Mouse (Mus musculus) C2C12 (cell line): ENCODE results near the gene 4930512M02Rik. TPM values are rescaled to one million over a fixed set of nuclear protein-coding genes. Genes with fewer than 3 reads are reported as not detected.

Experiments used
- H3K27me3 ChIP-seq: one replicate; pipeline ENCODE4 v1.6.1; 2011; ENCODE audit not compliant: control insufficient read depth, insufficient read depth, insufficient read length
- H3K36me3 ChIP-seq: one replicate; pipeline ENCODE4 v1.6.1; 2011; ENCODE audit not compliant: control insufficient read depth, insufficient read depth
- H3K4me3 ChIP-seq: one replicate; pipeline ENCODE4 v1.5.1; 2011; ENCODE audit warnings: mild to moderate bottlenecking, control low read depth; ENCODE audit not compliant: poor library complexity, insufficient read depth, severe bottlenecking
- H3K79me2 ChIP-seq: one replicate; pipeline ENCODE4 v1.6.1; 2011; ENCODE audit not compliant: control insufficient read depth, insufficient read depth
- H3K79me3 ChIP-seq: one replicate; pipeline ENCODE4 v1.6.1; 2011; ENCODE audit warnings: low read depth, control low read depth
- H3ac ChIP-seq: one replicate; pipeline ENCODE3; 2011; ENCODE audit warnings: low read depth; ENCODE audit not compliant: control insufficient read depth, insufficient read length
- CEBPB ChIP-seq: IDR thresholded peaks from one replicate; pipeline ENCODE4 v1.6.1; 2011; ENCODE audit warnings: low read depth, mild to moderate bottlenecking, control low read depth, moderate library complexity
- CTCF ChIP-seq: IDR thresholded peaks from one replicate; pipeline ENCODE4 v1.5.1; 2011; ENCODE audit not compliant: control insufficient read depth, insufficient read depth, insufficient read length
- FOSL1 ChIP-seq: IDR thresholded peaks from one replicate; pipeline ENCODE4 v1.8.0; 2011; ENCODE audit warnings: mild to moderate bottlenecking, low read length; ENCODE audit not compliant: poor library complexity, insufficient read depth, severe bottlenecking
- MAX ChIP-seq: IDR thresholded peaks from one replicate; pipeline ENCODE4 v1.6.1; 2011; ENCODE audit warnings: mild to moderate bottlenecking, control low read depth
- MYOD1 ChIP-seq: IDR thresholded peaks from one replicate; pipeline ENCODE4 v1.6.1; 2011; ENCODE audit warnings: low read depth; ENCODE audit not compliant: control insufficient read depth, insufficient read length
- MYOG ChIP-seq: IDR thresholded peaks from one replicate; pipeline ENCODE4 v1.6.1; 2011; ENCODE audit not compliant: control insufficient read depth, insufficient read length; ENCODE audit errors: extremely low read depth
- USF1 ChIP-seq: IDR thresholded peaks from one replicate; pipeline ENCODE4 v1.6.1; 2011; ENCODE audit warnings: low read depth, mild to moderate bottlenecking, control low read depth, moderate library complexity
- polyA plus RNA-seq: library from polyadenylated mRNA; unstranded; fragments of >200 nt; fragmentation: generic; extraction: Trizol; gene quantifications from one replicate; pipeline ENCODE4 v1.2.1, GENCODE M21; 2012; ENCODE audit warnings: missing spikeins

4930512M02Rik gene
- polyA plus RNA-seq, 1 experiment: not detected

GRCm38 (mm10) chr11:11570747-11571146 lies 56.9 kb downstream of the 4930512M02Rik start:
- H3K79me2 ChIP-seq: no peaks in the 10 kb centered on the region
- H3K27me3 ChIP-seq: no peaks in the 10 kb centered on the region
- no peaks in the 10 kb centered on the region for H3K79me3 ChIP-seq
- no peak overlapping the region for H3K4me3 ChIP-seq
- H3K36me3 ChIP-seq: no peaks in the 10 kb centered on the region
- TF ChIP-seq CTCF (no peak), MYOG (no peak), MYOD1 (no peak), CEBPB (no peak), FOSL1 (no peak), MAX (no peak), USF1 (no peak)
- no peak overlapping the region for H3ac ChIP-seq

- Histone ChIP-seq H3K79me3 (no peaks in the 10 kb centered on the region), H3ac (no peak overlapping the region), H3K27me3 (no peaks in the 10 kb centered on the region), H3K79me2 (no peaks in the 10 kb centered on the region), H3K4me3 (no peak overlapping the region), H3K36me3 (no peaks in the 10 kb centered on the region)
- no peak for TF ChIP-seq CTCF
- no peak for TF ChIP-seq USF1
- TF ChIP-seq CEBPB: no peak
- no peak for TF ChIP-seq MYOD1
- TF ChIP-seq FOSL1: no peak
- TF ChIP-seq MAX: no peak
- TF ChIP-seq MYOG: no peak
These were observed 58.0 kb downstream of the 4930512M02Rik start for GRCm38 (mm10) chr11:11569466-11570132.

GRCm38 (mm10) chr11:11568033-11568432 lies 59.6 kb downstream of the 4930512M02Rik start:
- Histone ChIP-seq H3ac (no peak overlapping the region), H3K27me3 (no peaks in the 10 kb centered on the region), H3K79me3 (no peaks in the 10 kb centered on the region), H3K4me3 (no peak overlapping the region), H3K36me3 (no peaks in the 10 kb centered on the region), H3K79me2 (no peaks in the 10 kb centered on the region)
- TF ChIP-seq MAX: no peak
- no peak for TF ChIP-seq USF1
- no peak for TF ChIP-seq CEBPB
- TF ChIP-seq MYOD1: no peak
- no peak for TF ChIP-seq FOSL1
- TF ChIP-seq CTCF: no peak
- no peak for TF ChIP-seq MYOG

GRCm38 (mm10) chr11:11565146-11565820 lies 62.4 kb downstream of the 4930512M02Rik start:
- Histone ChIP-seq H3K79me3 (no peaks in the 10 kb centered on the region), H3K36me3 (no peaks in the 10 kb centered on the region), H3K27me3 (no peaks in the 10 kb centered on the region), H3K4me3 (no peak overlapping the region), H3K79me2 (no peaks in the 10 kb centered on the region), H3ac (no peak overlapping the region)
- no peak for TF ChIP-seq USF1
- no peak for TF ChIP-seq MYOG
- TF ChIP-seq MYOD1: no peak
- TF ChIP-seq CEBPB: no peak
- no peak for TF ChIP-seq FOSL1
- TF ChIP-seq MAX: no peak
- TF ChIP-seq CTCF: no peak

- no peaks in the 10 kb centered on the region for H3K79me2 ChIP-seq
- TF ChIP-seq FOSL1: no peak
- TF ChIP-seq USF1: no peak
- TF ChIP-seq MAX: no peak
- no peak for TF ChIP-seq CEBPB
- TF ChIP-seq CTCF: no peak
- no peak for TF ChIP-seq MYOD1
- TF ChIP-seq MYOG: no peak
- H3K27me3 ChIP-seq: no peaks in the 10 kb centered on the region
- no peaks in the 10 kb centered on the region for H3K36me3 ChIP-seq
- no peak overlapping the region for H3K4me3 ChIP-seq
- no peak overlapping the region for H3ac ChIP-seq
- H3K79me3 ChIP-seq: no peaks in the 10 kb centered on the region
These were observed 63.2 kb downstream of the 4930512M02Rik start for GRCm38 (mm10) chr11:11564266-11565044.
